Mouse (Mus musculus): ENCODE measurements at regions not wholly inside any gene's neighbourhood (a gene's known extent, or its start where the extent isn't known, plus 50 kb on each side); places are given as distances from the start of the nearest gene placed in this dataset.

GRCm38 (mm10) chr16:49317061-49317460 lies 259.8 kb downstream of the Myh15 start:
- WGBS = 72% methylated on average over 2 of the region's 2 CpGs
- DNase-seq (ENCODE audit: low spot score) (no peak), ATAC-seq (ENCODE audit: insufficient read depth, low read depth) (no peak)
- H3K27ac ChIP-seq (ENCODE audit: low read depth) = no peak overlapping the region
- no peak overlapping the region for H3K4me2 ChIP-seq (ENCODE audit: low read depth, low read length)
- H3K4me3 ChIP-seq (ENCODE audit: low read depth, low read length) = no peak overlapping the region
- no peak overlapping the region for H3K9ac ChIP-seq (replicated peaks; ENCODE audit: low read depth, low read length)
- no peak for TF ChIP-seq CTCF (IDR thresholded peaks at IDR 0.05; ENCODE audit: low read depth)
- TF ChIP-seq EP300 (IDR thresholded peaks at IDR 0.05; ENCODE audit: low read depth) = no peak
- no peaks in the 10 kb centered on the region for H3K4me1 ChIP-seq (ENCODE audit: control insufficient read depth, insufficient read depth)
- no peaks in the 10 kb centered on the region for H3K36me3 ChIP-seq (replicated peaks; ENCODE audit: control insufficient read depth, insufficient read depth, low read length)
- H3K9me3 ChIP-seq (replicated peaks; ENCODE audit: control insufficient read depth, low read length) = no peaks in the 10 kb centered on the region
- H3K27me3 ChIP-seq (ENCODE audit: control insufficient read depth, insufficient read depth, low read length) = no peaks in the 10 kb centered on the region

DNA sequence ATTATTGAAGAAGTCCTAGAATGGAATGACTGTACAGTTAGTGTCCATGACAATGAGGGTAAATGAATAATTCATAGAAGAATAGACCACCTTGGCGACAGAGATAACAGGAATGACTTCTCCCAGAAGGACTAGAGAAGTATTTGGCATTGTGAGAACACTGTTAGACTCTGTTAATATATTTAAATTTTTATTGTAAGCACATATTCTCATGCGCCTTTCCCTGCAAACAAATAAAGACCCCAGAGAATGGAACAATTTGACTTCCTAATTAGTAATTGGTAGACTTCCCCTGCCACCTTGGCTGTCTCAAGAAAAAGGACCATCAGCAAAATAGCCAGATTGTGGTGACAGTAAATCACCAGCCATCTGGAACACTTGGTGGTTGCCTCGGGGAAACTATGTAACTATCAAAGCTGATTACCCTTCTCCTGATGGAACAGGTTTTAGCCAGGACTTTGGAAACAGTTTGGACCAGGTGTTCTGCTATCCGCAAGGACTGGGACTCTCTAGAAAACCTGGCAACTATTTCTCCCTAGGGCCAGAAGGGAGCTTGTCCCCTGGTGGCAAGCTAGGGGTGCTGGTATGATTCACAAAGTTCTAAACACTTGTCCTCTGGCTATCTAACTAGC lies 261.9 kb downstream of the Myh15 start:
- Histone ChIP-seq H3K36me3 (replicated peaks; ENCODE audit: control insufficient read depth, insufficient read depth, low read length) (no peaks in the 10 kb centered on the region), H3K4me2 (ENCODE audit: low read depth, low read length) (no peak overlapping the region), H3K4me1 (ENCODE audit: control insufficient read depth, insufficient read depth) (no peaks in the 10 kb centered on the region), H3K4me3 (ENCODE audit: low read depth, low read length) (no peak overlapping the region), H3K9me3 (replicated peaks; ENCODE audit: control insufficient read depth, low read length) (no peaks in the 10 kb centered on the region), H3K27ac (ENCODE audit: low read depth) (no peak overlapping the region), H3K27me3 (ENCODE audit: control insufficient read depth, insufficient read depth, low read length) (no peaks in the 10 kb centered on the region), H3K9ac (replicated peaks; ENCODE audit: low read depth, low read length) (no peak overlapping the region)
- ATAC-seq (ENCODE audit: insufficient read depth, low read depth) (no peak), DNase-seq (ENCODE audit: low spot score) (no peak)
- TF ChIP-seq EP300 (IDR thresholded peaks at IDR 0.05; ENCODE audit: low read depth) = no peak
- TF ChIP-seq CTCF (IDR thresholded peaks at IDR 0.05; ENCODE audit: low read depth) = no peak
- 69% methylated on average over 4 of the region's 4 CpGs for WGBS

- 65% methylated on average over 5 of the region's 5 CpGs for WGBS
- no peaks in the 10 kb centered on the region for H3K27me3 ChIP-seq (ENCODE audit: control insufficient read depth, insufficient read depth, low read length)
Observed at GRCm38 (mm10) chr16:49319774-49320173, 262.5 kb downstream of the Myh15 start.

DNA sequence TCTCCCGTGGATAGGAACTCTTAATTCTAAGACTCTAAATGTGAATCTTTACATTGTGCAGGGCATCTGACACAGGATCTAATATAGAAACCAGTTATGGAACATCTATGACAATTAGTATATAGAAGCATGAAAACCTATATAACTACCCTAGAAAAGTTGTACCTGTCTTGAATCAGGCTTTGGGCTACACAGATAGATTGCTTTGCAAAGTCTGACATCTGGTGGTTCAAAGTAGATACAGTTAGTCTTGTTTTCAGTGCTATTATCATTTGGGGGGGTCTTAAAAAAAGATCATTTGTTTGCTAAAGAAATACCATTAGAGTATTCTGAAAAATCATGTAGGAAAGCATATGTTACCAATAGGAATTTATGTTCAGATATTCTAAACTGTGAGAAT lies 264.7 kb downstream of the Myh15 start:
- DNase-seq (ENCODE audit: low spot score) (no peak), ATAC-seq (ENCODE audit: insufficient read depth, low read depth) (no peak)
- Histone ChIP-seq H3K36me3 (replicated peaks; ENCODE audit: control insufficient read depth, insufficient read depth, low read length) (no peaks in the 10 kb centered on the region), H3K4me3 (ENCODE audit: low read depth, low read length) (no peak overlapping the region), H3K9ac (replicated peaks; ENCODE audit: low read depth, low read length) (no peak overlapping the region), H3K27me3 (ENCODE audit: control insufficient read depth, insufficient read depth, low read length) (no peaks in the 10 kb centered on the region), H3K9me3 (replicated peaks; ENCODE audit: control insufficient read depth, low read length) (no peaks in the 10 kb centered on the region), H3K4me1 (ENCODE audit: control insufficient read depth, insufficient read depth) (no peaks in the 10 kb centered on the region), H3K27ac (ENCODE audit: low read depth) (no peak overlapping the region), H3K4me2 (ENCODE audit: low read depth, low read length) (no peak overlapping the region)
- peak; percentile 52 for TF ChIP-seq CTCF (IDR thresholded peaks at IDR 0.05; ENCODE audit: low read depth)
- no peak for TF ChIP-seq EP300 (IDR thresholded peaks at IDR 0.05; ENCODE audit: low read depth)
- 86% methylated on average over 1 of the region's 1 CpGs for WGBS

More at GRCm38 (mm10) chr16:49319774-49320173, 262.5 kb downstream of the Myh15 start:
- DNase-seq (ENCODE audit: low spot score) (no peak), ATAC-seq (ENCODE audit: insufficient read depth, low read depth) (no peak)
- TF ChIP-seq CTCF (IDR thresholded peaks at IDR 0.05; ENCODE audit: low read depth) (no peak), EP300 (IDR thresholded peaks at IDR 0.05; ENCODE audit: low read depth) (no peak)
- Histone ChIP-seq H3K4me3 (ENCODE audit: low read depth, low read length) (no peak overlapping the region), H3K4me1 (ENCODE audit: control insufficient read depth, insufficient read depth) (no peaks in the 10 kb centered on the region), H3K36me3 (replicated peaks; ENCODE audit: control insufficient read depth, insufficient read depth, low read length) (no peaks in the 10 kb centered on the region), H3K9me3 (replicated peaks; ENCODE audit: control insufficient read depth, low read length) (no peaks in the 10 kb centered on the region), H3K27ac (ENCODE audit: low read depth) (no peak overlapping the region), H3K4me2 (ENCODE audit: low read depth, low read length) (no peak overlapping the region), H3K9ac (replicated peaks; ENCODE audit: low read depth, low read length) (no peak overlapping the region)

GRCm38 (mm10) chr16:49330725-49331386 lies 273.6 kb downstream of the Myh15 start:
- DNase-seq (ENCODE audit: low spot score) (no peak), ATAC-seq (ENCODE audit: insufficient read depth, low read depth) (no peak)
- no peak overlapping the region for H3K27ac ChIP-seq (ENCODE audit: low read depth)
- H3K27me3 ChIP-seq (ENCODE audit: control insufficient read depth, insufficient read depth, low read length) = no peaks in the 10 kb centered on the region
- no peaks in the 10 kb centered on the region for H3K4me1 ChIP-seq (ENCODE audit: control insufficient read depth, insufficient read depth)
- no peaks in the 10 kb centered on the region for H3K36me3 ChIP-seq (replicated peaks; ENCODE audit: control insufficient read depth, insufficient read depth, low read length)
- H3K4me3 ChIP-seq (ENCODE audit: low read depth, low read length) = no peak overlapping the region
- WGBS = 80% methylated on average over 5 of the region's 5 CpGs
- no peak overlapping the region for H3K9ac ChIP-seq (replicated peaks; ENCODE audit: low read depth, low read length)
- no peak overlapping the region for H3K4me2 ChIP-seq (ENCODE audit: low read depth, low read length)
- TF ChIP-seq EP300 (IDR thresholded peaks at IDR 0.05; ENCODE audit: low read depth) (no peak), CTCF (IDR thresholded peaks at IDR 0.05; ENCODE audit: low read depth) (no peak)
- H3K9me3 ChIP-seq (replicated peaks; ENCODE audit: control insufficient read depth, low read length) = no peaks in the 10 kb centered on the region
